Mouse (Mus musculus): ENCODE results near the gene Laptm4a. TPM values are rescaled to one million over a fixed set of nuclear protein-coding genes. Genes with fewer than 3 reads are reported as not detected.

The Laptm4a gene
- polyA plus RNA-seq, 1 experiment: 491 TPM

- no peaks in the 10 kb centered on the region for H3K36me3 ChIP-seq (ENCODE audit: control insufficient read depth, insufficient read depth)
- no peak overlapping the region for H3K4me3 ChIP-seq
- no peak overlapping the region for H3ac ChIP-seq (ENCODE audit: control insufficient read depth, insufficient read length)
- H3K27me3 ChIP-seq (ENCODE audit: control insufficient read depth, insufficient read depth, insufficient read length): no peaks in the 10 kb centered on the region
- TF ChIP-seq USF1 (IDR thresholded peaks at IDR 0.05; ENCODE audit: low read depth): no peak
- TF ChIP-seq REST (IDR thresholded peaks at IDR 0.05; ENCODE audit: insufficient read depth, insufficient read length): no peak
- no peak for TF ChIP-seq SRF (IDR thresholded peaks at IDR 0.05; ENCODE audit: control insufficient read depth, insufficient read length, low read depth)
- TF ChIP-seq MYOG (IDR thresholded peaks at IDR 0.05; ENCODE audit: control insufficient read depth in 1 of 3, insufficient read depth in 1 of 3, insufficient read length in 2 of 3, low read depth in 2 of 3): no peak
- no peak for TF ChIP-seq TCF3 (IDR thresholded peaks at IDR 0.05; ENCODE audit: insufficient read length, low read depth)
- no peak for TF ChIP-seq TCF12 (IDR thresholded peaks at IDR 0.05; ENCODE audit: insufficient read depth, poor library complexity, severe bottlenecking)
- no peak for TF ChIP-seq POLR2AphosphoS2 (IDR thresholded peaks at IDR 0.05; ENCODE audit: insufficient read length, low read depth)
- TF ChIP-seq MAX (IDR thresholded peaks at IDR 0.05; ENCODE audit: low read depth): no peak
- no peak for TF ChIP-seq POLR2A (IDR thresholded peaks at IDR 0.05; ENCODE audit: insufficient read length, low read depth)
- no peaks in the 10 kb centered on the region for H3K79me2 ChIP-seq (ENCODE audit: control insufficient read depth, insufficient read depth)
- H3K4me2 ChIP-seq (ENCODE audit: low read depth): no peak overlapping the region
These were observed 36.3 kb upstream of the Laptm4a start for GRCm38 (mm10) chr12:8885146-8885543.

- no peak for TF ChIP-seq MAX (IDR thresholded peaks at IDR 0.05; ENCODE audit: low read depth)
- Histone ChIP-seq H3K36me3 (ENCODE audit: control insufficient read depth, insufficient read depth) (no peaks in the 10 kb centered on the region), H3ac (ENCODE audit: control insufficient read depth, insufficient read length) (no peak overlapping the region), H3K4me2 (ENCODE audit: low read depth) (no peak overlapping the region), H3K79me2 (ENCODE audit: control insufficient read depth, insufficient read depth) (no peaks in the 10 kb centered on the region), H3K27me3 (ENCODE audit: control insufficient read depth, insufficient read depth, insufficient read length) (no peaks in the 10 kb centered on the region), H3K4me3 (no peak overlapping the region)
These were observed 35.5 kb upstream of the Laptm4a start for GRCm38 (mm10) chr12:8885950-8886349.

DNA sequence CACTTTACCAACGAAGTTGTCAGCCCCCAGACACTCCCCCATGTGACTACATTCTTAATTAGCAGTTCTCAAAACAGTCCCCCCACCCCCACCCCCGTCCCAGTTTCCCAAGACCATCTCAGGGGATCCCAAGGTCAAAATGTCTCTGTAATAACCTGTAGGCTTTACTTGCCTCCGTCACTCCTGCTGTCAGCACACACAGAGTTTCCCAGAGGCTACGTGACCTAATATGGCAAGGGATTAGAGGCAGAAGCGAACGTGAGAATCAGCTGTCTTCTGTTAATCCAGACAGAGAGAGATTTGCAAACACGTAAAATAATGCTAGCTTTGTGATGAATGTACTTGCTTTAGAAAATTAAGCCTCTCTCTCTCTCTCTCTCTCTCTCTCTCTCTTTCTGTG is 33.0 kb upstream of the Laptm4a start:
- peak; percentile 94 for TF ChIP-seq SRF (IDR thresholded peaks at IDR 0.05; ENCODE audit: control insufficient read depth, insufficient read length, low read depth)
- TF ChIP-seq MYOD1 (IDR thresholded peaks at IDR 0.05; ENCODE audit: control insufficient read depth in 1 of 3, insufficient read length in 2 of 3, low read depth in 2 of 3): no peak
- no peaks in the 10 kb centered on the region for H3K79me2 ChIP-seq (ENCODE audit: control insufficient read depth, insufficient read depth)

GRCm38 (mm10) chr12:8889117-8889665 is 32.3 kb upstream of the Laptm4a start:
- Histone ChIP-seq H3K79me2 (ENCODE audit: control insufficient read depth, insufficient read depth) (no peaks in the 10 kb centered on the region), H3ac (ENCODE audit: control insufficient read depth, insufficient read length) (no peak overlapping the region), H3K36me3 (ENCODE audit: control insufficient read depth, insufficient read depth) (no peaks in the 10 kb centered on the region), H3K4me2 (ENCODE audit: low read depth) (peak overlapping the region; percentile 44), H3K27me3 (ENCODE audit: control insufficient read depth, insufficient read depth, insufficient read length) (no peaks in the 10 kb centered on the region), H3K4me3 (no peak overlapping the region)
- TF ChIP-seq TCF12 (IDR thresholded peaks at IDR 0.05; ENCODE audit: insufficient read depth, poor library complexity, severe bottlenecking) (no peak), REST (IDR thresholded peaks at IDR 0.05; ENCODE audit: insufficient read depth, insufficient read length) (no peak), MAX (IDR thresholded peaks at IDR 0.05; ENCODE audit: low read depth) (no peak), MYOG (IDR thresholded peaks at IDR 0.05; ENCODE audit: control insufficient read depth in 1 of 3, insufficient read depth in 1 of 3, insufficient read length in 2 of 3, low read depth in 2 of 3) (no peak), SRF (IDR thresholded peaks at IDR 0.05; ENCODE audit: control insufficient read depth, insufficient read length, low read depth) (no peak), POLR2AphosphoS2 (IDR thresholded peaks at IDR 0.05; ENCODE audit: insufficient read length, low read depth) (no peak), USF1 (IDR thresholded peaks at IDR 0.05; ENCODE audit: low read depth) (no peak), MYOD1 (IDR thresholded peaks at IDR 0.05; ENCODE audit: control insufficient read depth in 1 of 3, insufficient read length in 2 of 3, low read depth in 2 of 3) (no peak)

More for the DNA sequence above, 33.0 kb upstream of the Laptm4a start:
- Histone ChIP-seq H3ac (ENCODE audit: control insufficient read depth, insufficient read length) (no peak overlapping the region), H3K27me3 (ENCODE audit: control insufficient read depth, insufficient read depth, insufficient read length) (no peaks in the 10 kb centered on the region), H3K4me2 (ENCODE audit: low read depth) (no peak overlapping the region), H3K36me3 (ENCODE audit: control insufficient read depth, insufficient read depth) (no peaks in the 10 kb centered on the region), H3K4me3 (no peak overlapping the region)

DNA sequence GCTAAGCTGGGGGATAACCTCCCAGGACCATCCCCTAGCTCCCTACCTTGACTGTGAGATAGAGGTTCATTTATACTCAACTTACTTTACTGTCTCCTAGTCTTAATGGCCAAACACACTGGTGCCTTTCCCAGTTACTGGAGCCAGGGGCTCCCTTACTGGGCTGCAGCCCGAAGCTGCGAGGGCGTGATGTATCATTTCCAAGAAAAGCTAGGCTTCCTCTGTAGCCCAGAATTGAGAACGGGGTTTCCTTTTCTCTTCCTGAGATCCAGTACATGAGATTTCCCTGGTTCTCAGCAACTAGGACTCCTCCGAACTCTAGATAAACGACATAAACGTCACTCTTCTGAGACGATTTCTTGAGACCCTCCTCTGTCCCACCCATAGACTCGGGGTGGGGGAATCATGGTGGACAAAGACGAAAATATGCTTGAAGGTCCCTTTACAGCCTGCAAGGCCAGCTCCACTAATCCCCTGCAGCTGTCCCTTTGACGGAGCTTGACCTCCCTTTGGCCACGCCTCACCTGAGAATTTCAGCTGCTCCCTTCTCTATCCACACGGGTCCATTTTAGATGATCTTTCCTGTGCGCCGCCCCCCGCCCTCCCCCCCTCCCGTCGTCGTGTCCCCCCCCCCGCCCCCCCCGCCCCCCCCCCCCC is 28.5 kb upstream of the Laptm4a start:
- no peaks in the 10 kb centered on the region for H3K79me2 ChIP-seq (ENCODE audit: control insufficient read depth, insufficient read depth)
- TF ChIP-seq SRF (IDR thresholded peaks at IDR 0.05; ENCODE audit: control insufficient read depth, insufficient read length, low read depth) (no peak), MYOG (IDR thresholded peaks at IDR 0.05; ENCODE audit: control insufficient read depth in 1 of 3, insufficient read depth in 1 of 3, insufficient read length in 2 of 3, low read depth in 2 of 3) (peak; percentile 72 to 97 (median 87)), E2F4 (IDR thresholded peaks at IDR 0.05; ENCODE audit: insufficient read depth) (no peak), USF1 (IDR thresholded peaks at IDR 0.05; ENCODE audit: low read depth) (no peak), MYOD1 (IDR thresholded peaks at IDR 0.05; ENCODE audit: control insufficient read depth in 1 of 3, insufficient read length in 2 of 3, low read depth in 2 of 3) (peak in 2 of 3 experiments; percentile 67 to 92), TCF12 (IDR thresholded peaks at IDR 0.05; ENCODE audit: insufficient read depth, poor library complexity, severe bottlenecking) (peak; percentile 68), TCF3 (IDR thresholded peaks at IDR 0.05; ENCODE audit: insufficient read length, low read depth) (peak; percentile 70), POLR2A (IDR thresholded peaks at IDR 0.05; ENCODE audit: insufficient read length, low read depth) (no peak), REST (IDR thresholded peaks at IDR 0.05; ENCODE audit: insufficient read depth, insufficient read length) (no peak), CEBPB (IDR thresholded peaks at IDR 0.05; ENCODE audit: insufficient read depth, poor library complexity, severe bottlenecking) (no peak), MAX (IDR thresholded peaks at IDR 0.05; ENCODE audit: low read depth) (no peak), POLR2AphosphoS2 (IDR thresholded peaks at IDR 0.05; ENCODE audit: insufficient read length, low read depth) (no peak)
- H3K4me2 ChIP-seq (ENCODE audit: low read depth): peak overlapping the region; percentile 69
- no peak overlapping the region for H3ac ChIP-seq (ENCODE audit: control insufficient read depth, insufficient read length)
- no peaks in the 10 kb centered on the region for H3K27me3 ChIP-seq (ENCODE audit: control insufficient read depth, insufficient read depth, insufficient read length)
- H3K36me3 ChIP-seq (ENCODE audit: control insufficient read depth, insufficient read depth): no peaks in the 10 kb centered on the region
- no peak overlapping the region for H3K4me3 ChIP-seq
